Mouse (Mus musculus) liver, postnatal 0 days (tissue): ENCODE measurements around the gene Topbp1. TPM values are rescaled to one million over a fixed set of nuclear protein-coding genes. Genes with fewer than 3 reads are reported as not detected.

Experiments used
- ATAC-seq: fragments of 200-750 bp; cut with Nextera tagmentation; 2 replicates; pipeline ENCODE4 v1.8.0; 2017; ENCODE audit warnings: mild to moderate bottlenecking, moderate library complexity
- DNase-seq: peaks from one replicate; pipeline ENCODE4 v3.0.0-alpha.2; 2016
- H3K27ac ChIP-seq: fragments of 300-500 bp; sonication (generic); 2 replicates; pipeline ENCODE4 v1.5.1; 2014; ENCODE audit warnings: antibody characterized with exemption, moderate library complexity, mild to moderate bottlenecking, low read depth
- H3K27me3 ChIP-seq: fragments of 300-500 bp; sonication (generic); 2 replicates; pipeline ENCODE4 v1.6.1; 2014; ENCODE audit warnings: low read length, control low read depth, mixed read lengths; ENCODE audit not compliant: insufficient read depth
- H3K36me3 ChIP-seq: fragments of 300-500 bp; sonication (generic); replicated peaks from 2 replicates; pipeline ENCODE4 v1.6.1; 2014; ENCODE audit warnings: mild to moderate bottlenecking, control low read depth, low read length, moderate library complexity, mixed read lengths; ENCODE audit not compliant: insufficient read depth
- H3K4me1 ChIP-seq: fragments of 300-500 bp; sonication (generic); 2 replicates; pipeline ENCODE4 v1.6.1; 2014; ENCODE audit warnings: antibody characterized with exemption, mild to moderate bottlenecking, control low read depth; ENCODE audit not compliant: insufficient read depth
- H3K4me2 ChIP-seq: fragments of 300-500 bp; sonication (generic); 2 replicates; pipeline ENCODE4 v1.6.1; 2014; ENCODE audit warnings: low read depth, mild to moderate bottlenecking, low read length, moderate library complexity, mixed read lengths
- H3K4me3 ChIP-seq: fragments of 300-500 bp; sonication (generic); 2 replicates; pipeline ENCODE4 v1.5.1; 2014; ENCODE audit warnings: low read depth, low read length
- H3K9ac ChIP-seq: fragments of 300-500 bp; sonication (generic); replicated peaks from 2 replicates; pipeline ENCODE4 v1.6.1; 2014; ENCODE audit warnings: mild to moderate bottlenecking, moderate library complexity
- H3K9me3 ChIP-seq: fragments of 300-500 bp; sonication (generic); 2 replicates; pipeline ENCODE4 v1.6.1; 2016; ENCODE audit warnings: mild to moderate bottlenecking, control low read depth, low read length, mixed read lengths
- CTCF ChIP-seq: sonication (generic); IDR thresholded peaks from 2 replicates; pipeline ENCODE4 v1.5.1; 2016; ENCODE audit warnings: antibody characterized with exemption, low read depth
- EP300 ChIP-seq: IDR thresholded peaks from 2 replicates; pipeline ENCODE4 v1.6.1; 2016; ENCODE audit warnings: antibody characterized with exemption, low read depth, mild to moderate bottlenecking
- WGBS: fragments of 180-500 bp; shearing (Covaris S2); extraction: QIAGEN DNeasy Blood & Tissue Kit; methylation state at CpG from one replicate; pipeline ENCODE4 v1.1.7; 2014; ENCODE audit not compliant: insufficient replicate concordance; 5-methylcytosine and 5-hydroxymethylcytosine counted together
- polyA plus RNA-seq: library from polyadenylated mRNA; unstranded; fragments of >200 nt; fragmentation: Nextera tagmentation; extraction: Ambion mirVana; gene quantifications from 2 replicates; pipeline ENCODE4 v1.2.1, GENCODE M21; 2015

Topbp1 gene
- polyA plus RNA-seq = 15.5 and 17.3 TPM in 2 replicates

- DNase-seq = peak; percentile 96
- H3K9ac ChIP-seq = peak within 1 kb of the TSS; percentile 79
- H3K4me3 ChIP-seq = peak within 1 kb of the TSS; percentile 68
- H3K9me3 ChIP-seq = no peaks in the 10 kb centered on the region
- under 1% methylated on average over 46 of the region's 49 CpGs for WGBS
- H3K27me3 ChIP-seq = no peaks in the 10 kb centered on the region
- peak; percentile 96 for ATAC-seq
- H3K4me1 ChIP-seq = peaks cover 19% of the 10 kb centered on the region
- peaks cover 21% of the 10 kb centered on the region for H3K36me3 ChIP-seq
- TF ChIP-seq EP300 (peak; percentile 69; the same call in 1 of the 2 replicates), CTCF (no peak; the same call in 1 of the 2 replicates)
- peak within 1 kb of the TSS; percentile 79 for H3K27ac ChIP-seq
- H3K4me2 ChIP-seq = peak within 1 kb of the TSS; percentile 84
These were observed at the start of gene Topbp1, which contains the start of gene 1300017J02Rik for GRCm38 (mm10) chr9:103304927-103305326. Gene Topbp1, plus strand, starts transcription at chr9:103305215. Gene 1300017J02Rik, minus strand, starts transcription at chr9:103305082.

GRCm38 (mm10) chr9:103265778-103266177 lies 39.2 kb upstream of the Topbp1 start:
- TF ChIP-seq CTCF (peak; percentile 52), EP300 (no peak)
- Histone ChIP-seq H3K9me3 (no peaks in the 10 kb centered on the region), H3K27me3 (no peaks in the 10 kb centered on the region), H3K36me3 (peaks cover 48% of the 10 kb centered on the region), H3K27ac (no peak overlapping the region), H3K9ac (no peak overlapping the region), H3K4me2 (no peak overlapping the region), H3K4me1 (no peaks in the 10 kb centered on the region), H3K4me3 (no peak overlapping the region)
- ATAC-seq (no peak), DNase-seq (peak; percentile 30)
- WGBS = 89% methylated on average over 4 of the region's 4 CpGs

GRCm38 (mm10) chr9:103271104-103271503 lies 33.9 kb upstream of the Topbp1 start:
- ATAC-seq (no peak), DNase-seq (no peak)
- Histone ChIP-seq H3K4me3 (no peak overlapping the region), H3K27me3 (no peaks in the 10 kb centered on the region), H3K4me2 (no peak overlapping the region), H3K36me3 (peaks cover 37% of the 10 kb centered on the region), H3K9me3 (no peaks in the 10 kb centered on the region), H3K27ac (no peak overlapping the region), H3K4me1 (peaks cover 7% of the 10 kb centered on the region; the same call in 1 of the 2 replicates), H3K9ac (no peak overlapping the region)
- no peak for TF ChIP-seq CTCF
- TF ChIP-seq EP300 = no peak
- 49% methylated on average over 4 of the region's 4 CpGs for WGBS

GRCm38 (mm10) chr9:103274819-103275218 lies 30.2 kb upstream of the Topbp1 start:
- 57% methylated on average over 8 of the region's 8 CpGs for WGBS
- Histone ChIP-seq H3K4me3 (no peak overlapping the region), H3K4me1 (peaks cover 7% of the 10 kb centered on the region; the same call in 1 of the 2 replicates), H3K27ac (0 out of 2 replicates have a peak overlapping the region, but pooled peaks have one; percentile 6), H3K9me3 (no peaks in the 10 kb centered on the region), H3K9ac (no peak overlapping the region), H3K36me3 (peaks cover 42% of the 10 kb centered on the region; the same call in 1 of the 2 replicates), H3K4me2 (no peak overlapping the region), H3K27me3 (no peaks in the 10 kb centered on the region)
- TF ChIP-seq CTCF (no peak), EP300 (no peak)
- peak; percentile 77 for ATAC-seq
- peak; percentile 55 for DNase-seq

- Histone ChIP-seq H3K36me3 (peaks cover 51% of the 10 kb centered on the region), H3K27ac (no peak overlapping the region)
These were observed 29.3 kb upstream of the Topbp1 start for GRCm38 (mm10) chr9:103275676-103276075.

GRCm38 (mm10) chr9:103276876-103277275 lies 28.1 kb upstream of the Topbp1 start:
- Histone ChIP-seq H3K9me3 (no peaks in the 10 kb centered on the region), H3K9ac (no peak overlapping the region), H3K4me1 (peaks cover 7% of the 10 kb centered on the region; the same call in 1 of the 2 replicates), H3K27ac (no peak overlapping the region), H3K27me3 (no peaks in the 10 kb centered on the region), H3K4me3 (no peak overlapping the region), H3K36me3 (peaks cover 47% of the 10 kb centered on the region), H3K4me2 (no peak overlapping the region)
- DNase-seq (no peak), ATAC-seq (no peak)
- TF ChIP-seq CTCF (no peak), EP300 (no peak)
- WGBS = 88% methylated on average over 6 of the region's 6 CpGs

More at GRCm38 (mm10) chr9:103275676-103276075, 29.3 kb upstream of the Topbp1 start:
- H3K9me3 ChIP-seq = no peaks in the 10 kb centered on the region
- peaks cover 7% of the 10 kb centered on the region; the same call in 1 of the 2 replicates for H3K4me1 ChIP-seq
- WGBS = 73% methylated on average over 1 of the region's 1 CpGs
- no peak overlapping the region for H3K4me2 ChIP-seq
- H3K9ac ChIP-seq = no peak overlapping the region
- no peak for TF ChIP-seq EP300
- no peak for TF ChIP-seq CTCF
- no peak overlapping the region for H3K4me3 ChIP-seq
- no peak for ATAC-seq
- H3K27me3 ChIP-seq = no peaks in the 10 kb centered on the region
- DNase-seq = no peak
